Mouse (Mus musculus): ENCODE measurements around the gene Wwox.

GRCm38 (mm10) chr8:115090202-115090601, 650.7 kb downstream of the Wwox start:
- TF ChIP-seq POLR2A (IDR thresholded peaks at IDR 0.05; ENCODE audit: low read depth, low read length) (no peak), EP300 (IDR thresholded peaks at IDR 0.05; ENCODE audit: low read length) (no peak), CTCF (conservative IDR thresholded peaks at IDR 0.05 in 1 of 2, IDR thresholded peaks at IDR 0.05 in 1 of 2; ENCODE audit: low read depth in 2 of 2, low read length in 2 of 2) (no peak), MAFK (IDR thresholded peaks at IDR 0.05; ENCODE audit: insufficient replicate concordance, low read length) (no peak), TCF12 (IDR thresholded peaks at IDR 0.05; ENCODE audit: low read depth, low read length) (no peak), NRF1 (IDR thresholded peaks at IDR 0.05; ENCODE audit: low read depth, low read length) (no peak)
